Mouse (Mus musculus): ENCODE measurements around the gene Rasa2. TPM values are rescaled to one million over a fixed set of nuclear protein-coding genes. Genes with fewer than 3 reads are reported as not detected.
"Not testable (repeated sequence)": the region's sequence is repeated elsewhere in the genome, so short reads cannot be mapped to it uniquely, and the experiment has no call there.

The Rasa2 gene
- polyA plus RNA-seq, 2 experiments from 2014 or later = 36.2 to 36.7 TPM

- ATAC-seq = no peak
Measured at GRCm38 (mm10) chr9:96524972-96525506, 106.4 kb downstream of the Rasa2 start, which contains the start of gene Gm28729. Gm28729 (minus strand) TSS chr9:96525264.

GRCm38 (mm10) chr9:96523148-96523547 lies 108.3 kb downstream of the Rasa2 start:
- no peak for ATAC-seq

- ATAC-seq = not testable (repeated sequence)
Measured at GRCm38 (mm10) chr9:96521574-96521973, 109.8 kb downstream of the Rasa2 start.

GRCm38 (mm10) chr9:96517429-96517828 lies 114.0 kb downstream of the Rasa2 start:
- no peak for ATAC-seq

- no peak for ATAC-seq
Measured at GRCm38 (mm10) chr9:96516806-96517205, 114.6 kb downstream of the Rasa2 start.

- peak; percentile 57 for ATAC-seq
Measured at GRCm38 (mm10) chr9:96515737-96516136, 115.7 kb downstream of the Rasa2 start.

GRCm38 (mm10) chr9:96514278-96514677 lies 117.1 kb downstream of the Rasa2 start:
- no peak for ATAC-seq

- ATAC-seq = no peak
Measured at GRCm38 (mm10) chr9:96506011-96506498, 125.4 kb downstream of the Rasa2 start.

GRCm38 (mm10) chr9:96505156-96505555 lies 126.3 kb downstream of the Rasa2 start:
- ATAC-seq = no peak

GRCm38 (mm10) chr9:96504116-96504895 lies 127.1 kb downstream of the Rasa2 start:
- no peak for ATAC-seq

GRCm38 (mm10) chr9:96502856-96503610 lies 128.4 kb downstream of the Rasa2 start:
- no peak for ATAC-seq

GRCm38 (mm10) chr9:96501217-96501616 lies 130.2 kb downstream of the Rasa2 start:
- ATAC-seq = no peak

- no peak for ATAC-seq
Measured at GRCm38 (mm10) chr9:96493212-96493611, 138.2 kb downstream of the Rasa2 start.

- no peak for ATAC-seq
Measured at GRCm38 (mm10) chr9:96491810-96492209, 139.6 kb downstream of the Rasa2 start.

Other genes starting within 250 kb of the Rasa2 start
- gene Rnf7, start 152.9 kb downstream of the Rasa2 start, polyA plus RNA-seq (2017; shearing (Covaris generic)) = 100 to 1,000 TPM; 116 to 130 TPM
- gene Gm28729, start 106.4 kb downstream of the Rasa2 start, polyA plus RNA-seq (2017; shearing (Covaris generic)) = not detected
- gene Zbtb38, start 121.2 kb upstream of the Rasa2 start, polyA plus RNA-seq (2017; shearing (Covaris generic)) = 10 to 100 TPM; 59.9 to 61.4 TPM